Mouse (Mus musculus) liver, embryonic 14.5 days (tissue): Measurements from ENCODE around the gene Ube2t.

Source experiments
- CTCF ChIP-seq: IDR thresholded peaks from 2 replicates; pipeline ENCODE4 v1.5.1; 2016; ENCODE audit warnings: antibody characterized with exemption, low read depth, control low read depth
- EP300 ChIP-seq: IDR thresholded peaks from 2 replicates; pipeline ENCODE4 v1.6.1; 2016; ENCODE audit warnings: antibody characterized with exemption, low read depth

DNA sequence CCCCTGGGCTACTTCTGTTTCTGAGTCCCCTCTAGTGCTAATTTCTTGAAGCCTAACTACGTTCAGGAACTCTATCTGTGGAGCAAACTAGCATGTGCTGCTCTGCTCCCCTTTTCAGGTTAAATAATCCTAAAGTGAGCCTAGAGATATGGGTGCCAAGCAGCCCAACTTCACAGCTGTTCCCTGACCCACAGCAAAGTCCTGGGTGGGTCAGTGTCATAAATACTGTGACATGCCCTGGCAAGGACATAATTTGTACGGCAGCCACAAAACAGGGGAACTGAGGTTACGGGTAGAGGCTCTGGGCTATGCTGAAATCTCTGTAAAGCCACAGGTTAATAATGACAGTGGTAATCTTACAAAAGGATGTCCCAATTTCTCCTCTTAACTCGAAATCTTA is 46.9 kb upstream of the Ube2t start:
- TF ChIP-seq CTCF: no peak
- no peak for TF ChIP-seq EP300
